Mouse (Mus musculus) right cerebral cortex, postnatal 36 days (tissue): ENCODE measurements around the gene Sgca.

Source experiments
- DNase-seq, 2 experiments: peaks; one replicate each; pipeline ENCODE4 v3.0.0; 2022; ENCODE audit warnings: low spot score in 2 of 2, mixed read lengths in 1 of 2

The Sgca gene

GRCm38 (mm10) chr11:94913302-94914090 is 62.6 kb downstream of the Sgca start:
- no peak for DNase-seq
